ENCODE assay signal across 19 mouse cellular contexts in genomic region chr17:57243650-57244370, GRCm38 (mm10). TPM values are rescaled to one million over a fixed set of nuclear protein-coding genes. Genes with fewer than 3 reads are reported as not detected.
"Had no signal": no experiment of that assay in that cellular context is flagged by ENCODE, and none has a peak within 500 bp of the region (broad histone marks: within the 10 kb centered on the region; RNA-seq: fewer than 3 reads in every experiment).

No protein-coding gene starts in this region.

- H3K4me2 ChIP-seq: liver, embryonic 13.5 days; lung, embryonic 14.5 days; midbrain, embryonic 12.5 days; midbrain, embryonic 15.5 days had no signal

- H3K4me3 ChIP-seq: left cerebral cortex, adult 2 months; liver, embryonic 13.5 days; midbrain, embryonic 12.5 days; midbrain, embryonic 15.5 days had no signal

- H3K9ac ChIP-seq: liver, embryonic 13.5 days; lung, embryonic 14.5 days; midbrain, embryonic 12.5 days; midbrain, embryonic 15.5 days had no signal

- H3K27me3 ChIP-seq: liver, embryonic 13.5 days; midbrain, embryonic 12.5 days; midbrain, embryonic 15.5 days had no signal

- DNase-seq: kidney, adult 18-20 months; kidney, postnatal 36 days; layer of hippocampus, postnatal 36 days; liver, embryonic 13.5 days; lung, embryonic 14.5 days; thymus, adult 18-20 months; thymus, postnatal 36 days had no signal

- H3K9me3 ChIP-seq: liver, embryonic 13.5 days; midbrain, embryonic 12.5 days; midbrain, embryonic 15.5 days had no signal

- ATAC-seq: lung, postnatal 0 days; midbrain, embryonic 15.5 days had no signal

- H3K27ac ChIP-seq: kidney, postnatal 0 days; left cerebral cortex, adult 2 months; liver, embryonic 13.5 days; macrophage; midbrain, embryonic 12.5 days; midbrain, embryonic 15.5 days had no signal

RNA-seq across cellular contexts. Expression of gene Tnfsf14, which starts 49.8 kb away (rescaled TPM):
- total RNA-seq: layer of hippocampus, adult 8-10 months; layer of hippocampus, postnatal 10 days; layer of hippocampus, postnatal 36 days; left cerebral cortex, adult 2 months; left cerebral cortex, postnatal 10 days; left cerebral cortex, postnatal 36 days had no signal
- polyA plus RNA-seq: kidney, embryonic 14.5 days; midbrain, embryonic 15.5 days; testis, adult 2 months had no signal
